Mouse (Mus musculus) embryonic facial prominence, embryonic 13.5 days (tissue): ENCODE results near the gene Adm2. TPM values are rescaled to one million over a fixed set of nuclear protein-coding genes. Genes with fewer than 3 reads are reported as not detected.

Source experiments
- ATAC-seq: fragments of 200-750 bp; cut with Nextera tagmentation; 2 replicates; pipeline ENCODE4 v1.8.0; 2017; ENCODE audit warnings: low read depth; ENCODE audit not compliant: insufficient number of reproducible peaks, insufficient read depth, low FRiP score, low TSS enrichment
- H3K27ac ChIP-seq: fragments of 300-500 bp; sonication (generic); 2 replicates; pipeline ENCODE4 v1.5.1; 2015; ENCODE audit warnings: moderate library complexity, mild to moderate bottlenecking, inconsistent platforms
- H3K27me3 ChIP-seq: fragments of 300-500 bp; sonication (generic); 2 replicates; pipeline ENCODE4 v1.6.1; 2015; ENCODE audit warnings: mild to moderate bottlenecking, inconsistent platforms
- H3K36me3 ChIP-seq: fragments of 300-500 bp; sonication (generic); 2 replicates; pipeline ENCODE4 v1.6.1; 2015; ENCODE audit warnings: mild to moderate bottlenecking, inconsistent platforms
- H3K4me1 ChIP-seq: fragments of 300-500 bp; sonication (generic); 2 replicates; pipeline ENCODE4 v1.6.1; 2015; ENCODE audit warnings: inconsistent platforms
- H3K4me2 ChIP-seq: fragments of 300-500 bp; sonication (generic); 2 replicates; pipeline ENCODE4 v1.6.1; 2015; ENCODE audit warnings: moderate library complexity, mild to moderate bottlenecking, inconsistent platforms
- H3K4me3 ChIP-seq: fragments of 300-500 bp; sonication (generic); 2 replicates; pipeline ENCODE4 v1.5.1; 2015; ENCODE audit warnings: mild to moderate bottlenecking, inconsistent platforms
- H3K9ac ChIP-seq: fragments of 300-500 bp; sonication (generic); 2 replicates; pipeline ENCODE4 v1.6.1; 2015; ENCODE audit warnings: mild to moderate bottlenecking, inconsistent platforms
- H3K9me3 ChIP-seq: fragments of 300-500 bp; sonication (generic); 2 replicates; pipeline ENCODE4 v1.6.1; 2016; ENCODE audit warnings: inconsistent platforms
- WGBS: fragments of 180-500 bp; shearing (Covaris S2); methylation state at CpG from one replicate; pipeline ENCODE4 v1.1.7; 2015; ENCODE audit warnings: mixed read lengths; 5-methylcytosine and 5-hydroxymethylcytosine counted together
- microRNA-seq: library from miRNA; unstranded; fragments of <30 nt; microRNA quantifications from one replicate; pipeline ENCODE4, GENCODE M21; 2016
- polyA plus RNA-seq: library from polyadenylated mRNA; unstranded; fragments of >200 nt; fragmentation: Nextera tagmentation; extraction: Ambion mirVana; gene quantifications from 2 replicates; pipeline ENCODE4 v1.2.1, GENCODE M21; 2015

Gene Adm2
- polyA plus RNA-seq, 1 experiment from 2014 or later, result not detected

DNA sequence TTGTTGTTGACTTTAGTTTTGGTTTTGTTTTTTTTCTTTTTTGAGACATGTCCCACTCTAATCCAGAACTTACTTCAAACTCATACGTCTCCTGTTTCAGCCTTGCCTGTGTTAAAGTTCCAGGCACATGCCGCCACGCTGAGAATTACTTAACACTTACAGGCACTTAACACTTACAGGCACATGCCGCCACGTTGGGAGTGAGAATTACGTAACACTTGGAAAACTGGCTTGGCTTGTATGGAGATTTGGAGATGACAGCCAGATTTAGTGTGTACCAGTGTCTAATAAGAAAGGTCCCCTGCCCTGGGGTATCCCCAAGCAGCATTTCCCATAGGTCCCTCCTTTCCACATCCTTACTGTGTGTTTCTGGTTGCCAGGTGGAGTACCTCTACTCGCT, 40.5 kb downstream of the Adm2 start:
- H3K4me1 ChIP-seq, result peaks cover 7% of the 10 kb centered on the region
- peaks cover 85% of the 10 kb centered on the region for H3K36me3 ChIP-seq
- H3K9me3 ChIP-seq, result no peaks in the 10 kb centered on the region
- H3K4me3 ChIP-seq, result no peak overlapping the region
- 90% methylated on average over 7 of the region's 7 CpGs for WGBS
- H3K9ac ChIP-seq, result no peak overlapping the region
- H3K27ac ChIP-seq, result no peak overlapping the region
- H3K27me3 ChIP-seq, result no peaks in the 10 kb centered on the region
- H3K4me2 ChIP-seq, result no peak overlapping the region
- ATAC-seq, result no peak

DNA sequence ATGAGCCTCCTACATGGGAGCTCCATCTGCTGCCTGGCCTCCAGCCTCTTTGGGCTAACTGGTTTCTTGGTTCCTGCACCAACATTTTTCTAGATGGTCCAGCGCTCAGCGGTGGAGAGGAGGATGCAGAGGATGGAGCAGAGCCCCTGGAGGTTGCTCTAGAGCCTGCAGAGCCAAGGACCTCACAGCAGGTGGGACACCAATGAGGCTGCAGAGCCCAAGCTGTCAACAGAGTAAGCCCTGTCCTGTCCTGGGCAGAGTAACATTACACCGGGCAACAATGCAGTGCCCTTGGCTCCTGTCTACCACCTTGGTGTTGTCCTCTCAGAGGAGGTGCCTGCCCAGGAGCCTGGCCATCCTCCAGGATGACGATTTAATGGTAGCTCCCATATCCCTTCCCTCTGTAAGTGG, 42.6 kb downstream of the Adm2 start:
- Histone ChIP-seq H3K9me3 (no peaks in the 10 kb centered on the region), H3K4me2 (no peak overlapping the region), H3K27me3 (no peaks in the 10 kb centered on the region), H3K4me1 (no peaks in the 10 kb centered on the region), H3K4me3 (no peak overlapping the region), H3K27ac (no peak overlapping the region), H3K9ac (no peak overlapping the region), H3K36me3 (peaks cover 100% of the 10 kb centered on the region)
- no peak for ATAC-seq
- 92% methylated on average over 4 of the region's 4 CpGs for WGBS

DNA sequence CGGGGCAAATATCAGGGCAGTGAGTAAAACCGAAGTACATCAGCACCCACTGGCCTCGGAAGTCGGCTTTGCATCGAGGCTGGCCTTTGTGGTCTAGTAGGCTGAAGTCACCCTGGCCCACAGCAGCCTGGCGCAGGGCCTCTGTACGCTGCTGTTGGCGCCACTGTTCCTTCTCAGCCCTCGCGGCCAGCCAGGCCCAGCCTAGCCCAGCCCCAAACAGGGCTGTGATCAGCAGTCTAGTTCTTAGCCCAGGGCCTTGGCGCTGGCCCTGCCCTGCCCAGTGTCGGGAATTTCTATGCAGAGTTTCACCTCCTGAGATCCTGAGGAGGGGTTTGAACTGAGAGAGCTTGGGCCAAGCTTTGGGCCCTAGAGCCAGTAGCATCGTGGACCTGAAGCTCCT, 49.5 kb downstream of the Adm2 start:
- H3K4me2 ChIP-seq, result no peak overlapping the region
- H3K9ac ChIP-seq, result no peak overlapping the region
- H3K27me3 ChIP-seq, result peaks cover 14% of the 10 kb centered on the region
- no peaks in the 10 kb centered on the region for H3K9me3 ChIP-seq
- peaks cover 58% of the 10 kb centered on the region for H3K36me3 ChIP-seq
- no peak overlapping the region for H3K4me3 ChIP-seq
- H3K27ac ChIP-seq, result no peak overlapping the region
- WGBS, result 88% methylated on average over 13 of the region's 13 CpGs
- H3K4me1 ChIP-seq, result peaks cover 20% of the 10 kb centered on the region
- ATAC-seq, result no peak

DNA sequence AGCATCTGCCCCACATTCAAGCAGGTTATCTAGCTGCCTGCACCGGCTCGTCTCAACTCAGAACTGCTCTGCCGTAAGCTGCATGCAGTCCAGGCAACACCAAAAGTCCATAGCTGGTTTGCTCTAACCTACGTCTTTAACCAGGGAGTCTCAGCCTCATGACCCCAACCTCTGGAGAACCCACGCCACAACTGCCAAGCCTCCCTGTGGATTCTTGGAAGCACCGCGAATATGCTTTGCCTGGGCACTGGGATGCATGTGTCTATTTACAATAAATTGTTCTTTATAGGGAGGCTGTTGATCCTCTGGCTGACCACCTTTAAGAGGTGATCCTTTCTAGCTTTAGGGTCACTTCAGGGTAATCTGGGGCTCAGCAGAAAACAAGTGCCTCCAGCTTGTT, 50.0 kb downstream of the Adm2 start:
- H3K9me3 ChIP-seq, result no peaks in the 10 kb centered on the region
- peak overlapping the region; percentile 81; the same call in 1 of the 2 replicates for H3K9ac ChIP-seq
- H3K4me3 ChIP-seq, result peak overlapping the region; percentile 72; the same call in 1 of the 2 replicates
- no peak overlapping the region for H3K27ac ChIP-seq
- peaks cover 18% of the 10 kb centered on the region for H3K27me3 ChIP-seq
- ATAC-seq, result no peak
- WGBS, result 80% methylated on average over 7 of the region's 7 CpGs
- peaks cover 53% of the 10 kb centered on the region for H3K36me3 ChIP-seq
- peak overlapping the region; percentile 91 for H3K4me2 ChIP-seq
- H3K4me1 ChIP-seq, result peaks cover 25% of the 10 kb centered on the region

DNA sequence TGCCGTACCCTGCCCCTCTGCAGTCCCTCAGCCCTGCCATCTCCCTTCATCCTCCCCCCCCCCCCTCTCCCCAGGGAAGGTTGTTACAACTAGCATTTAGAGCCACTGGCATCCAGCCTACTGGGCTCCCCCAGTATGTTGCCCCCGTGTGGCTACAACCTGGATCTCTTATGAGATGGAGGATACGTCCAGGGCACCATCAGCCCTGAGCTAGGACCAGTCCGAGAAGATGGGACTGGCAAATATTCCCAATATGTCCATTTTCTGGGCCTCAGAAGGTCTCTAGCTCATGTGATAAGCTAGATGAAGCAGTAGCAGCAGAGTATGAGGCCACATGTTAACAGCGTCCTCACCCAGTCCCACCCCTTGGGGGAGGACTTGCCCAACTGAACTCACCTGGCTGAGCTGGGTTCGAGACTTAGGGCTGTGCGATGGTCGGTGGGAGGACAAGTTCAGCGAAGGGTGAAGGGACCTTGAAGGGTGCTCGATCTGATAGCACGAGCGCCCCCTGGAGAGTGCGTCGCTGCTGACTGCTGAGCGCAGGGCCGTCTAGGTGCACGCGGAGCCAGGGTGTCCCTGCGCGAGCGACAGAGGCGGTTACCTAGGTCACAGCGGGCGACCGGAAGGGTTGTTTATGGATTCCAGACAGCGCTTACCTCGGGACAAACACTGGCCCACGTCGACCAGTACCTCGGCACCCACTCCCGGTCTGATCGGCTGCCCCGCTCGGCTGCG, 50.7 kb downstream of the Adm2 start:
- H3K9ac ChIP-seq, result peak overlapping the region; percentile 81
- H3K27ac ChIP-seq, result peak overlapping the region; percentile 88
- 1% methylated on average over 35 of the region's 35 CpGs for WGBS
- peak; percentile 65 for ATAC-seq
- H3K9me3 ChIP-seq, result no peaks in the 10 kb centered on the region
- H3K4me2 ChIP-seq, result peak overlapping the region; percentile 91
- peaks cover 30% of the 10 kb centered on the region for H3K4me1 ChIP-seq
- peak overlapping the region; percentile 72 for H3K4me3 ChIP-seq
- H3K36me3 ChIP-seq, result peaks cover 47% of the 10 kb centered on the region
- H3K27me3 ChIP-seq, result peaks cover 25% of the 10 kb centered on the region

DNA sequence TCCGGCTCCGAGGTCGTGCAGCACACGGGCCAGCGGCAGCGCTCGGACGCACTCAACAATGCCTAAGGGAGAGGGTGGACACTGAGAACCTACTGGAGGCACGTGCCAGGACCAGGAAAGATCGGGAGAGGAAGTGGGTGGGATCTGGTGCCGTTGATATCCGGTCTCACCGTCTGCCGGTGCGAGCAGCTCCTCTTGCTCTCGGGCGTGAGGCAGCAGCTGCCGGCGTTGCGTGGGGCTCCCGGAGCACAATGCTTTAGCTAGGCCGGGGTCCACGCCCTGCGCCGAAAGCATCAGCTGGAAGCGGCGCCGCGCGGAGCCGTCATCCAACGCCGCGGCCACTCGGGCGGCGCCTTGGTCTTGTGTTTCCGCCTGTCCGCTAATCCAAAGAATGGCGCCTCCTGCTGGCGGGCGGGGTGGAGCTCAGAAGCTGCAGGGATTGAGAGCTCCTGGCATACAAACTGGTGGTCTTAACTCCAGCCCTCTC, 51.3 kb downstream of the Adm2 start, which contains the start of gene Sco2:
Sco2 (minus strand) TSS at position 85 of the 487 bp plus-strand sequence.
- H3K4me1 ChIP-seq, result peaks cover 36% of the 10 kb centered on the region
- H3K27ac ChIP-seq, result peak within 1 kb of the TSS; percentile 88
- under 1% methylated on average over 42 of the region's 42 CpGs for WGBS
- H3K9me3 ChIP-seq, result no peaks in the 10 kb centered on the region
- peak; percentile 67 for ATAC-seq
- H3K27me3 ChIP-seq, result peaks cover 31% of the 10 kb centered on the region
- peak within 1 kb of the TSS; percentile 72 for H3K4me3 ChIP-seq
- peaks cover 41% of the 10 kb centered on the region for H3K36me3 ChIP-seq
- H3K9ac ChIP-seq, result peak within 1 kb of the TSS; percentile 81
- H3K4me2 ChIP-seq, result peak within 1 kb of the TSS; percentile 91

Small RNA genes within 50 kb of the gene (microRNA-seq; reads per million reads assigned to microRNA genes)
- 1.3 reads per million for gene Mir6959

Other genes starting within 250 kb of the Adm2 start
- gene Trabd, start 247.6 kb upstream of the Adm2 start, polyA plus RNA-seq, result 47.3 and 47.7 TPM in 2 replicates
- gene Selenoo, start 233.6 kb upstream of the Adm2 start, polyA plus RNA-seq, result 20.2 and 24.0 TPM in 2 replicates
- gene Tubgcp6, start 199.6 kb upstream of the Adm2 start, polyA plus RNA-seq, result 17.0 and 18.0 TPM in 2 replicates
- 19.5 and 19.6 TPM in 2 replicates for gene Hdac10, start 194.0 kb upstream of the Adm2 start, polyA plus RNA-seq
- 4.6 and 4.7 TPM in 2 replicates for gene Mapk12, start 182.0 kb upstream of the Adm2 start, polyA plus RNA-seq
- 13.3 and 13.5 TPM in 2 replicates for gene Mapk11, start 173.1 kb upstream of the Adm2 start, polyA plus RNA-seq
- 130 and 157 TPM in 2 replicates for gene Plxnb2, start 141.9 kb upstream of the Adm2 start, polyA plus RNA-seq
- 21.3 TPM in 2 replicates for gene Dennd6b, start 126.2 kb upstream of the Adm2 start, polyA plus RNA-seq
- 40.0 and 41.7 TPM in 2 replicates for gene Ppp6r2, start 111.2 kb upstream of the Adm2 start, polyA plus RNA-seq
- gene Sbf1, start 7.4 kb upstream of the Adm2 start, polyA plus RNA-seq, result 57.4 and 57.8 TPM in 2 replicates
- not detected in 2 replicates for gene Miox, start 11.7 kb downstream of the Adm2 start, polyA plus RNA-seq
- 53.3 and 62.2 TPM in 2 replicates for gene Lmf2, start 32.9 kb downstream of the Adm2 start, polyA plus RNA-seq
- gene Ncaph2, start 33.0 kb downstream of the Adm2 start, polyA plus RNA-seq, result 164 and 188 TPM in 2 replicates
- gene Sco2, start 51.1 kb downstream of the Adm2 start, polyA plus RNA-seq, result 4.6 and 4.7 TPM in 2 replicates
- gene Tymp, start 54.3 kb downstream of the Adm2 start, polyA plus RNA-seq, result 1.4 and 1.6 TPM in 2 replicates
- 0.54 and 0.93 TPM in 2 replicates for gene Odf3b, start 56.6 kb downstream of the Adm2 start, polyA plus RNA-seq
- gene Klhdc7b, start 62.2 kb downstream of the Adm2 start, polyA plus RNA-seq, result not detected in 2 replicates
- gene Syce3, start 87.8 kb downstream of the Adm2 start, polyA plus RNA-seq, result not detected in 2 replicates
- gene Cpt1b, start 103.1 kb downstream of the Adm2 start, polyA plus RNA-seq, result 0.55 and 0.66 TPM in 2 replicates
- gene C730034F03Rik, start 106.9 kb downstream of the Adm2 start, polyA plus RNA-seq, result 5.5 and 6.0 TPM in 2 replicates
- not detected in 2 replicates for gene Gm44502, start 107.0 kb downstream of the Adm2 start, polyA plus RNA-seq
- gene Chkb, start 107.2 kb downstream of the Adm2 start, polyA plus RNA-seq, result 59.3 and 71.1 TPM in 2 replicates
- 2.8 and 5.4 TPM in 2 replicates for gene Mapk8ip2, start 131.2 kb downstream of the Adm2 start, polyA plus RNA-seq
- 20.8 and 22.9 TPM in 2 replicates for gene Arsa, start 154.7 kb downstream of the Adm2 start, polyA plus RNA-seq
- 2.2 and 2.9 TPM in 2 replicates for gene Shank3, start 176.9 kb downstream of the Adm2 start, polyA plus RNA-seq
- 0.35 and 0.48 TPM in 2 replicates for gene Acr, start 245.6 kb downstream of the Adm2 start, polyA plus RNA-seq